Mouse (Mus musculus): ENCODE measurements around the gene Rin2.
"Not testable (repeated sequence)": the region's sequence is repeated elsewhere in the genome, so short reads cannot be mapped to it uniquely, and the experiment has no call there.

- not testable (repeated sequence) for TF ChIP-seq CTCF (IDR thresholded peaks at IDR 0.05; ENCODE audit: low read depth, low read length); POLR2A (IDR thresholded peaks at IDR 0.05; ENCODE audit: insufficient read depth, low read length)
Measured at GRCm38 (mm10) chr2:145900318-145900717, 225.3 kb downstream of the Rin2 start.

Measured in ES-Bruce4 (cell line).